Mouse (Mus musculus): ENCODE measurements around the gene Aloxe3. TPM values are rescaled to one million over a fixed set of nuclear protein-coding genes. Genes with fewer than 3 reads are reported as not detected.

Aloxe3 gene
- 0.22 TPM for polyA plus RNA-seq (2014; fragmentation: Illumina TruSeq; extraction: RNeasy Lipid Tissue Mini Kit (QIAGEN cat#74804); ENCODE audit: low read depth, low replicate concordance)

GRCm38 (mm10) chr11:69125852-69125918, at the start of gene Aloxe3:
Gene Aloxe3 (plus strand): TSS chr11:69125896.

DNA sequence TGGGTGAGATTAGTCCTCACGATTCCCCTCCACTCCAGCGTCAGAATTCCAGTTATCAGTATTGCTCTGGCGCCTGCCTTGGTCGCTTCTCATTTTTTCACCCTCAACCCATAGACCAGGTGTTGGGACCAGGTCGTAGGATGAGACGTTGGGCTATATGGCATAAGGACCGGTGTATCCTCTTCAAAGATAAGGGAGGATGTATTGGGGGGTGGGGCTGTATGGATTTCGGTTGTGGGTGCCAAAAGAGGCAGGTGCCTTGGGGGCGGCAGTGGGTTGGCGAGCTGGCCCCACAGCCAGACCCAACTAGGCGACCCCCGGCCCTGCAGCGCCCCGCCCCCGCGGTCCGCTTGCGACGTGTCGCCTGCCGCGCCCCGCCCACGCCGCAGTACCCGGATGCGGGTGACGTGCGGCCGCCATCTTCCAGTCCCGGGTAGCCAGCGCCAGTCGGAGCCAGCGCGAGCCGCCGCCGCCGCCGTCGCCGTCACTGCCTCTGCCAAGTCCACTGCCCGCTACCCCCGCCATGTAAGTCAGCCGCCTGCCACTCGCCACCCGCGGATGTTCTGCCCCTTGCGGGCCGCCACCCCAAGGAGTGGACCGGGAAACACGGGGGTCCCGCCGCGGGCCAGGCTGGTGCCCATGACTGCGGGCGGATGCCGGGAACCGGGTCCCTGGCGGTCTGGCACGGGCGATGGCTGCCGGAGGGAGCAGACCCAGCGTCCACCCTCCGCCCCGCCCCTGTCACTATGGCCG, 37.4 kb upstream of the Aloxe3 start, which contains the start of gene Vamp2:
TSS of gene Vamp2 (plus strand) at position 388 of the 753 bp plus-strand sequence.

GRCm38 (mm10) chr11:69094697-69095429, 30.8 kb upstream of the Aloxe3 start, which contains the start of gene Per1:
Gene Per1 (plus strand): TSS chr11:69095217.

DNA sequence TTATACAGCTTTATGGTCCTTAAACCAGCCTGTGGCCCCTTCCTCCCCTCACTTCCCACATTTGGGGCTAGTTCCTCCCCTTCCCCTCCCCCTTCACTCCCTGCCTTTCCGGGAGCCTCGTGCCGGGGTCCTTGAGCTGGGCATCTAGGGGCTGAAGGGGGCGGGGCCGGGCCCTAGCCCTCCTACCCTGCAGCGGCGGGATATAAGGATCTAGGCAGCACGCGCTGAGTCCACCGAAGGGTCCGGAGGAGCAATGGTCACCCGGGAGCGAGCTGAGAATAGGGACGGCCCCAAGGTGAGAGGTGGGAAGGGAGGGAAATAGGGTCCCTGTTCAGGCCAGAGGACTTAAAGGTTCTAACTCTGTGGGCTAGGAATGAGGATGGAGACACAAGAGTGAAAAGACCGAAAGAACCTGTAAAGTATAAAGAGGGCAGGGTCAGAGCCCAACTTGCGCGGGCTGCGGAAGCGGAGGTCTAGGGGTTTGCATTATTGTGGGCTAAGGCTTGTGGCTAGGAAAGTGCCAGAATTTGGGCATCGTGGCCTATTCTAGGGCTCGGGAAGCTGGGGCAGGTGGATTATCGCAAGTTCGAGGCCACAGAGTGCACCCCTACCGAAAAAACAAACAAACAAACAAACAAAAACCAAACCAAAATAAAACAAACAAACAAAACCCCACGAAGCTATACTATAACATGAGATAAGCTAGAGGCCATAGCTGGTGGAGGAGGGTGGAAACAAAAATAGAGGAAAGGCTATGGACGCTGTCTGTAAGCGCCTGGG, 5.3 kb upstream of the Aloxe3 start, which contains the start of gene Hes7:
TSS of gene Hes7 (plus strand) at position 184 of the 780 bp plus-strand sequence.

DNA sequence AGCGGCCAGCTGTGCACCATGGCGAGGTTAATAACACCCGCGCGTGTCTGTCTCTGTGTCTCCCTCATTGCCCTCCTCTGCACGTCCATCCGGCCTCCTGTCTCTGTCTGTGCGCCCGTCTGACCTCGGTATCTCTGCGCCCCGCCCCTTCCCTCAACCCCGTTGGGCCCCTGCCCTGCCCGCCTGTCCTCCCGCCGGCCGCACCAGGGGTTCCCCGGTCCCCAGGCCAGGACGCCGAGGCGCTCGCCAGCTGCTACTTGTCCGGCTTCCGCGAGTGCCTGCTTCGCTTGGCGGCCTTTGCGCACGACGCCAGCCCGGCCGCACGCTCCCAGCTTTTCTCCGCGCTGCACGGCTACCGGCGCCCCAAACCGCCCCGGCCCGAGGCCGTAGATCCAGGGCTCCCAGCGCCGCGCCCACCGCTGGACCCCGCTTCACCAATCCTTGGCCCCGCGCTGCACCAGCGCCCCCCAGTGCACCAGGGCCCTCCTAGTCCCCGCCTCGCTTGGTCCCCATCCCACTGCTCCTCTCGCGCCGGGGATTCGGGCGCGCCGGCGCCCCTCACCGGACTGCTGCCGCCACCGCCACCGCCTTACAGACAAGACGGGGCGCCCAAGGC, 3.3 kb upstream of the Aloxe3 start, which contains the start of gene 9130213A22Rik:
TSS of gene 9130213A22Rik (minus strand) at position 254 of the 616 bp plus-strand sequence.

DNA sequence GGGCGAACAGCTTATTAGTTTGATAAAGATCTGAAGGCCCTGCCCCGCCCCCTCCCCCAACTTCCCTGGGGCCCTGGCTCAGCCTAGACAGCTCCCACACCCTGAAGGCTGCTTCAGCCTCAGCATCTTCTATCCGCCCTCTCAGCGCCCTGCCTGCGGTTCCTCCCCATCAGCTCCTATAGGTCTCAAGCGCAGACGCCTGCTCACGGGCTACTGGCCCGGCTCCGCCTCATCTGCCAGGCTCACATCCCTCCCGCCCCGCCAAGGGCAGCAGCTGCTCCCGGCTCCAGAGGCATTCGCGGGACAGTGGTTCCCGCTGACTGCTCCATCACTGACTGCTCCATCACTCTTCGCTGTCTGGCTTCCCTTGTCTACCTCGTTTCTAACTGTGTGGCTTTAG, 31.1 kb downstream of the Aloxe3 start, which contains the start of gene Alox12b:
TSS of gene Alox12b (plus strand) at position 190 of the 400 bp plus-strand sequence.

GRCm38 (mm10) chr11:69197743-69198142, 72.0 kb downstream of the Aloxe3 start, which contains the start of gene Alox8:
Gene Alox8 (minus strand): TSS chr11:69197843.

Other genes starting within 250 kb of the Aloxe3 start
- not detected for gene Rnf222, start 237.3 kb upstream of the Aloxe3 start, polyA plus RNA-seq (2014; fragmentation: Illumina TruSeq; extraction: RNeasy Lipid Tissue Mini Kit (QIAGEN cat#74804); ENCODE audit: low read depth, low replicate concordance)
- gene Rpl26, start 224.3 kb upstream of the Aloxe3 start, polyA plus RNA-seq (2014; fragmentation: Illumina TruSeq; extraction: RNeasy Lipid Tissue Mini Kit (QIAGEN cat#74804); ENCODE audit: low read depth, low replicate concordance) = 169 TPM
- not detected for gene Odf4, start 198.8 kb upstream of the Aloxe3 start, polyA plus RNA-seq (2014; fragmentation: Illumina TruSeq; extraction: RNeasy Lipid Tissue Mini Kit (QIAGEN cat#74804); ENCODE audit: low read depth, low replicate concordance)
- gene Arhgef15, start 168.4 kb upstream of the Aloxe3 start, polyA plus RNA-seq (2014; fragmentation: Illumina TruSeq; extraction: RNeasy Lipid Tissue Mini Kit (QIAGEN cat#74804); ENCODE audit: low read depth, low replicate concordance) = 1.7 TPM
- 53.1 TPM for gene Slc25a35, start 157.8 kb upstream of the Aloxe3 start, polyA plus RNA-seq (2014; fragmentation: Illumina TruSeq; extraction: RNeasy Lipid Tissue Mini Kit (QIAGEN cat#74804); ENCODE audit: low read depth, low replicate concordance)
- 7.5 TPM for gene Rangrf, start 150.7 kb upstream of the Aloxe3 start, polyA plus RNA-seq (2014; fragmentation: Illumina TruSeq; extraction: RNeasy Lipid Tissue Mini Kit (QIAGEN cat#74804); ENCODE audit: low read depth, low replicate concordance)
- 8.8 TPM for gene Pfas, start 117.4 kb upstream of the Aloxe3 start, polyA plus RNA-seq (2014; fragmentation: Illumina TruSeq; extraction: RNeasy Lipid Tissue Mini Kit (QIAGEN cat#74804); ENCODE audit: low read depth, low replicate concordance)
- 3.0 TPM for gene Ctc1, start 110.0 kb upstream of the Aloxe3 start, polyA plus RNA-seq (2014; fragmentation: Illumina TruSeq; extraction: RNeasy Lipid Tissue Mini Kit (QIAGEN cat#74804); ENCODE audit: low read depth, low replicate concordance)
- gene Aurkb, start 80.2 kb upstream of the Aloxe3 start, polyA plus RNA-seq (2014; fragmentation: Illumina TruSeq; extraction: RNeasy Lipid Tissue Mini Kit (QIAGEN cat#74804); ENCODE audit: low read depth, low replicate concordance) = 3.5 TPM
- 3.4 TPM for gene Borcs6, start 66.2 kb upstream of the Aloxe3 start, polyA plus RNA-seq (2014; fragmentation: Illumina TruSeq; extraction: RNeasy Lipid Tissue Mini Kit (QIAGEN cat#74804); ENCODE audit: low read depth, low replicate concordance)
- 1.9 TPM for gene Tmem107, start 55.1 kb upstream of the Aloxe3 start, polyA plus RNA-seq (2014; fragmentation: Illumina TruSeq; extraction: RNeasy Lipid Tissue Mini Kit (QIAGEN cat#74804); ENCODE audit: low read depth, low replicate concordance)
- 109 TPM for gene Vamp2, start 37.4 kb upstream of the Aloxe3 start, polyA plus RNA-seq (2014; fragmentation: Illumina TruSeq; extraction: RNeasy Lipid Tissue Mini Kit (QIAGEN cat#74804); ENCODE audit: low read depth, low replicate concordance)
- gene Per1, start 30.7 kb upstream of the Aloxe3 start, polyA plus RNA-seq (2014; fragmentation: Illumina TruSeq; extraction: RNeasy Lipid Tissue Mini Kit (QIAGEN cat#74804); ENCODE audit: low read depth, low replicate concordance) = 0.32 TPM
- gene Hes7, start 5.5 kb upstream of the Aloxe3 start, polyA plus RNA-seq (2014; fragmentation: Illumina TruSeq; extraction: RNeasy Lipid Tissue Mini Kit (QIAGEN cat#74804); ENCODE audit: low read depth, low replicate concordance) = not detected
- gene 9130213A22Rik, start 3.3 kb upstream of the Aloxe3 start, polyA plus RNA-seq (2014; fragmentation: Illumina TruSeq; extraction: RNeasy Lipid Tissue Mini Kit (QIAGEN cat#74804); ENCODE audit: low read depth, low replicate concordance) = not detected
- gene Alox12b, start 31.1 kb downstream of the Aloxe3 start, polyA plus RNA-seq (2014; fragmentation: Illumina TruSeq; extraction: RNeasy Lipid Tissue Mini Kit (QIAGEN cat#74804); ENCODE audit: low read depth, low replicate concordance) = not detected
- gene Alox8, start 71.9 kb downstream of the Aloxe3 start, polyA plus RNA-seq (2014; fragmentation: Illumina TruSeq; extraction: RNeasy Lipid Tissue Mini Kit (QIAGEN cat#74804); ENCODE audit: low read depth, low replicate concordance) = not detected
- not detected for gene Gucy2e, start 111.1 kb downstream of the Aloxe3 start, polyA plus RNA-seq (2014; fragmentation: Illumina TruSeq; extraction: RNeasy Lipid Tissue Mini Kit (QIAGEN cat#74804); ENCODE audit: low read depth, low replicate concordance)
- 6.8 TPM for gene Cntrob, start 197.9 kb downstream of the Aloxe3 start, polyA plus RNA-seq (2014; fragmentation: Illumina TruSeq; extraction: RNeasy Lipid Tissue Mini Kit (QIAGEN cat#74804); ENCODE audit: low read depth, low replicate concordance)
- gene Trappc1, start 198.1 kb downstream of the Aloxe3 start, polyA plus RNA-seq (2014; fragmentation: Illumina TruSeq; extraction: RNeasy Lipid Tissue Mini Kit (QIAGEN cat#74804); ENCODE audit: low read depth, low replicate concordance) = 40.4 TPM
- 0.25 TPM for gene Kcnab3, start 200.4 kb downstream of the Aloxe3 start, polyA plus RNA-seq (2014; fragmentation: Illumina TruSeq; extraction: RNeasy Lipid Tissue Mini Kit (QIAGEN cat#74804); ENCODE audit: low read depth, low replicate concordance)
- 5.9 TPM for gene Rnf227, start 214.6 kb downstream of the Aloxe3 start, polyA plus RNA-seq (2014; fragmentation: Illumina TruSeq; extraction: RNeasy Lipid Tissue Mini Kit (QIAGEN cat#74804); ENCODE audit: low read depth, low replicate concordance)
- 17.9 TPM for gene Chd3, start 243.5 kb downstream of the Aloxe3 start, polyA plus RNA-seq (2014; fragmentation: Illumina TruSeq; extraction: RNeasy Lipid Tissue Mini Kit (QIAGEN cat#74804); ENCODE audit: low read depth, low replicate concordance)

Measured in sigmoid colon, adult 10 weeks (tissue).